Mouse (Mus musculus) lung, adult 2 months (tissue): ENCODE results near the gene Tdg. TPM values are rescaled to one million over a fixed set of nuclear protein-coding genes. Genes with fewer than 3 reads are reported as not detected.

Experiments used
- DNase-seq: peaks from one replicate; pipeline ENCODE4 v3.0.0; 2022
- H3K4me1 ChIP-seq: fragments of 200-500 bp; 2 replicates; pipeline ENCODE4 v1.6.1; 2011; ENCODE audit warnings: low read length; ENCODE audit not compliant: control insufficient read depth, insufficient read depth
- H3K4me3 ChIP-seq: fragments of 200-500 bp; replicated peaks from 2 replicates; pipeline ENCODE3; 2011; ENCODE audit warnings: low read depth, mild to moderate bottlenecking, control low read depth, low read length; ENCODE audit errors: extremely low read depth
- CTCF ChIP-seq: fragments of 200-500 bp; IDR thresholded peaks from 2 replicates; pipeline ENCODE4 v1.5.1; 2011; ENCODE audit warnings: mild to moderate bottlenecking, low read length, control low read depth; ENCODE audit not compliant: insufficient read depth
- POLR2A ChIP-seq: fragments of 200-500 bp; IDR thresholded peaks from 2 replicates; pipeline ENCODE4 v1.6.1; 2011; ENCODE audit warnings: low read depth, mild to moderate bottlenecking, control low read depth, low read length, borderline replicate concordance; ENCODE audit errors: extremely low read depth
- WGBS: fragments of 180-500 bp; shearing (Covaris S2); methylation state at CpG from one replicate; pipeline ENCODE4 v1.1.7; 2018; 5-methylcytosine and 5-hydroxymethylcytosine counted together
- polyA plus RNA-seq: library from polyadenylated mRNA; depleted of rRNA; stranded (reverse); fragments of >200 nt; gene quantifications from 2 replicates; pipeline ENCODE4 v1.2.3, GENCODE M21; 2012; rRNA removed

Tdg gene
- polyA plus RNA-seq, 1 experiment, result 20.5 TPM

DNA sequence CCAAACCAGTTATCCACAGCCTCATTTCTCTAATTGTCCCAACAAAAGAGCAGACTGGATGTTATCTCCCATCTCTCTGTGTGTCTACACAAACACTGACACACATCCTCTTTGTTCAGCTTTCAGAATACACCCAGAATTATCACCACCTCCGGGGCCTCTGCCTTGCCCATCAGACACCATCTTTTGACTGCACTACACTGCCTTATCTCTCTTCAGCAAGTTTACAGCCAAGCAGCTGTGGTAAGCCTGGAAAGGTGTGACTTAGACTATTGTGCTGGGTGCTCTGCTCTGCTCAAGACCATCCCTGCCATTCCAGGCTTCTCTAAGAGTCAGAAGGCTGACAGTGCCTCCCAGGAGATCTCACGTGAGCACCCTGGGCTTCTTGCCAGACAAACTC lies 55.8 kb downstream of the Tdg start:
- no peak for DNase-seq
- TF ChIP-seq POLR2A, result no peak
- no peak for TF ChIP-seq CTCF
- Histone ChIP-seq H3K4me1 (0 out of 2 replicates have a peak, but pooled peaks cover under 1% of the 10 kb centered on the region), H3K4me3 (no peak overlapping the region)
- WGBS, result 45% methylated on average over 2 of the region's 2 CpGs

DNA sequence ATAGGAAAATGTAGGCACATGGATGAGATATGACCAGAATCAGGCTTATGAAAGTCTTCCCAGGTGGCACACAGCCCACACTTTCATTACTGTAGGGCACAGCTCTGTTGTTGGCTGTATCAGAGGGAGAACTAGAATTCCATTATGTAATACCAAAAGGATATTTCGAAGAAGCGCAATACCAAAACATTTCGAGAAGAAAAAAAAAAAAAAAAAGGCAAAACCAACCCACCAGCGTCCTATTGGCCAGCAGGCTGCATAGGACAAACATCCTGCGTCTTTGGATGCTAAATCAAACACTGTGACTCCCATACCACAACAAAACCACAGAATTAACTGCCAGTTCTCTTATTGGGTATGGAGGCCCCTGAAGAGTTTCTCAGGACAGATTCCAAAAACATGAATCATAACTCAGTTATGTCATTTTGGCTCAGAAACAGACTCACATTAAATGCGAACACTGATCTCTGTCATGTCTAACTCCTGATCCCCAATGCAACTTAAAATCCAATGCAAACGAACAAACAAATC lies 60.1 kb downstream of the Tdg start:
- no peak for DNase-seq
- H3K4me1 ChIP-seq, result 0 out of 2 replicates have a peak, but pooled peaks cover 2% of the 10 kb centered on the region
- 31% methylated on average over 7 of the region's 7 CpGs for WGBS
- TF ChIP-seq POLR2A (no peak), CTCF (no peak)
- no peak overlapping the region for H3K4me3 ChIP-seq

DNA sequence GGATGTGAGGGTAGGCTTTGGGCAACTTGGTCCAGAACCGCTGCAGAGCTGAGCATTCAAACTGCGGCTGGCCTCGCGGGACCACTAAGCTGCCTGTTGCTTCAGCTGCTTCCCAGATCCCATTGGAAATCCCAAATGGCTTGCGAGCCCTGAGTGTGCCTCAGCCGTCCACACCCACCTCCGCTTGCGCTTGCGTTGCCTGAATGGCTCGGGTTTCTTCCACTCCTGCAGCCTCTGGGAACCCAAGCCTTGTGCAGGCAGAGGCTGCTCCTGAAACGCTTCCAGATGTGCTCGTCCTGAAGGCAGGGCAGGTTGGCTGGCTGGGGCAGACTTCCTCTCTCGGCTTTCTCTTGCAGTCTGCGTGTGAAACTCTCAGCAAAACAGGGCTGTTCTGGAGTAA lies 60.9 kb downstream of the Tdg start, which contains the start of gene Glt8d2:
TSS of gene Glt8d2 (minus strand) at position 157 of the 400 bp plus-strand sequence.
- TF ChIP-seq POLR2A (peak; percentile 19; the same call in 1 of the 2 replicates), CTCF (no peak)
- WGBS, result 4% methylated on average over 14 of the region's 14 CpGs
- peak within 1 kb of the TSS; percentile 2 for H3K4me3 ChIP-seq
- DNase-seq, result peak; percentile 20
- H3K4me1 ChIP-seq, result 0 out of 2 replicates have a peak, but pooled peaks cover 2% of the 10 kb centered on the region

DNA sequence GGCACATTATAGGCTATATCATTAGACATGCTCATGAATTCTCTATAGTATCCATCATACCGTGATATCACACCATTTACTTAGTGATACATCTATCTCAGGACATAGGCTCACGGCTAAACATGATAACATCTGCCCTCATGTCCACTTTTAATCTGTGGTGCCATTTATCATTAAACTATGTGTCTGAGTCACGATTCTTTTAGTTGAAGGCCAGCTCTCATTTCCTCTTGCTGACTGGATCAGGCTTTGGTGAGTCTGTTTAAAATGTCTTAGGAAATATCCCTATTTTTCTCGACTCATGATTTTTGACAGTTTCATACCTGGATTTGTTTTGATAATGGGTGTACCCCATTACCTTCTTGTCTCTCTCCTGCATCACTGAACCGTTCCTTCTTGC lies 66.3 kb downstream of the Tdg start, which contains the start of gene Hcfc2:
TSS of gene Hcfc2 (plus strand) at position 205 of the 400 bp plus-strand sequence.
- peaks cover 8% of the 10 kb centered on the region for H3K4me1 ChIP-seq
- no peak within 1 kb of the TSS for H3K4me3 ChIP-seq
- 42% methylated on average over 5 of the region's 5 CpGs for WGBS
- TF ChIP-seq POLR2A, result no peak
- TF ChIP-seq CTCF, result no peak
- DNase-seq, result no peak

DNA sequence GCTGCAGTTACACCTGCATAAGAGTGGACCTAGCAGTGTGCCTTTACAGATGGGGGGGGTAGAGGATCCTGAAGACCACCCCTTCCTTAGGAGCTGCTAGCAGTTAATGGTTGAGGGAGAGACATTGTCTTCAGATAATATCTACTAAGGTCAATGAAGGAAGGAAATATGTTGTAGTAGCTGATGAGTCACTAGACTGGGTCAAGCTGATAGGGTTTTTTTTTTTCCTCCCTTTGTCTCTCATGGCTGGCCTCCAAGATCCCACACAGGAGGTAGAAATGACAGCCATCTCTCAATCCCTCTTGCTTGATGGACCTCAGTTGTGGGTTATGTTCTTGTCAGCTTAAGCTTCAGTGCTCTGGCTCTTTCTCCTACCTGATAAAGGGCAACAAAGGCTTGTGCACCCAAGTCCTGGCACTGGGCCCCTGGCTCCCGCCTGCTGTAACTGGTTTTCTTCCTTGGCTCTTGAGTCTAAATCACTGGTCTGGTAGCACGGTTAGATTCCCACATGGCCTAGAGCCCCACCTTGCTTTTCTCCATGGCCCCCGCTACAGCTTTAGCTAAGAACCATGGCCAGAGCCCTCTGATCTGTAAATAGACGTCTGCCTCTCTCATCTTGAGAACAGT lies 66.9 kb downstream of the Tdg start:
- 49% methylated on average over 4 of the region's 4 CpGs for WGBS
- H3K4me3 ChIP-seq, result no peak overlapping the region
- H3K4me1 ChIP-seq, result peaks cover 8% of the 10 kb centered on the region
- no peak for DNase-seq
- TF ChIP-seq POLR2A (no peak), CTCF (no peak)

DNA sequence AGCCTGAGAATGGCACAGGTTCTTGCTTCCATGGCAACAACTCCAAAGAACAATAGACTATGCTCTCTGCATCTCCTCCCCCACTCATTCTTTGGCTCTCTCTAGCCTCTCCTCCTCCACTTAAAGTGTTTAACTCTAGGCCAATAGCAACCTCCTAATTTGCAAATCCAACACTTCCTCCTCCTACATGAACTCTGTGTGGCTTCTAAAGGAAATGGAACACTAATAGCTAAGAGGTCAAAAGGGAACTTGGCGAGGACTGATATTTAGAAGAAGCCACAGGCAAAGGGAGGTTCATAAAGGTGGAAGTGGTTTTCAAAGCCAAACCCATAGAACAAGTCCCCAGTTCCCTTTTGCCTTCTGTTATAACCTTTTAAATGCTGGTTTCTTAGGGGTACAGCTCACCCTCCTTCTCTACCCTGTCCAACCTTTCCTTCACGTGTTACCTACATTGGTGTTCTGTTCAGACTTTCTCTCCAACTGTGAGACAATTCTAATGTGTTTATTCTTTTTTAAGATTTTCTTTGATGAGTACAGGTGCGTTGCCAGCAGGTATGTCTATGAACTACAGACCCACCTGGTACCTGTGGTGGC lies 67.8 kb downstream of the Tdg start:
- H3K4me1 ChIP-seq, result peaks cover 8% of the 10 kb centered on the region
- TF ChIP-seq CTCF, result no peak
- no peak for TF ChIP-seq POLR2A
- DNase-seq, result no peak
- 56% methylated on average over 3 of the region's 3 CpGs for WGBS
- H3K4me3 ChIP-seq, result no peak overlapping the region

DNA sequence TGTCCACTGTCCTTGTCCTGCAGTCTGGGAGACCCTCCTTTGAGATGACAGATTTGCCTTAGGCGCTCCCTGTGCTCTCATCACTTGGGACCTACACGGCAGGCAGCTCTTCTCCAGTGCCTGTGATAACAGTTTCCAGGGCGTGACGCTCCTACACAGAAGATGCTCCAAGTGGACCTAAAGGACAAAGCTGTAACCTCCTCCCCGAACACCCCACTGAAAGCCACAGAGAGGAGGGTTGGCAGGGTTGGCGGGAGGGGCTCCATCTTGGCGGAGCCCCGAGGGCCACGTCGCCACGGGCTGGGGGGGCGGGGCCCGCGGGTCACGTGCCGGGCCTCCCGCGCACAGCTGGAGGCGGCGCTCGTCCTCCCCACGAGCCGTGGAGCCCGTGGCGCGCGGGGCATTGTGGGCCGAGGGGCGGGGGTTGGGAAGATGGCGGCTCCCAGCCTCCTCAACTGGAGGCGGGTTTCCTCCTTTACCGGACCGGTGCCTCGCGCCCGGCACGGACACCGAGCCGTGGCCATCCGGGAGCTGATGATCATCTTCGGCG lies 69.2 kb downstream of the Tdg start:
- WGBS, result 1% methylated on average over 41 of the region's 42 CpGs
- H3K4me3 ChIP-seq, result peak overlapping the region; percentile 94
- H3K4me1 ChIP-seq, result peaks cover 8% of the 10 kb centered on the region
- TF ChIP-seq CTCF, result no peak
- TF ChIP-seq POLR2A, result 0 out of 2 replicates have a peak, but pooled peaks have one; percentile 52
- peak; percentile 91 for DNase-seq

DNA sequence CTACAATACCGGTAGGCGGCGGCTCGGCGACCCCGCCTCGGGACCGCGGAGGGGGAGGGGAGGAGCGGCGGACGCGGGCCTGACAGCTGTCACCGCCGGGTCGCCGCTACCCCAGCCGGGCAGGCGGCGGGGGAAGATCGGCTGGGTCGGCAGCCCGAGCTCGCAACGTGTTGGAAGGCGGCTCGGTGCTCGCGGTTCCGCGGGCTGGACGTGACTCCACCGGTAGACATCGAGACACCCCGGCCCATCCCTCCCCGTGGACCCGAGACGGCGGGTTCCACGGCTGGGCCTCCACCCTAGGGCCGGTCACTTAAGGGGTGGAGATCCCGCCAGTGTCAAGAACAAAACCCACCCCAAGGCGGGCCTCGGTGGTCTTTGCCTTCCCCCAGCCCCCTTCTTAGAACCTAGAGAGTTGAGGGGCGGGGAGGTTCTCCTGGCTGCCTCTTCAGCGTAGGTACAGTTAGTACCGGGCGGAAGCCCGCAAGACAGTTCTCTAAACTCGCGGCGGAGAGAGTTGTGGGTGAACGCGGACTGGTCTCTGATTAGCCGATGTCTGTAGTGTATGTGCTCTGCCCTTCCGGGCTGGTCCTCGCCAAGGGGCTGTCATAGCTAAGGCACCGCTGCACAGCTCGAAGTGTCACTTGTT lies 69.8 kb downstream of the Tdg start:
- WGBS, result under 1% methylated on average over 59 of the region's 59 CpGs
- TF ChIP-seq POLR2A (no peak), CTCF (no peak)
- peak overlapping the region; percentile 94 for H3K4me3 ChIP-seq
- no peak for DNase-seq
- peaks cover 8% of the 10 kb centered on the region for H3K4me1 ChIP-seq

Other genes with a start within 250 kb of the Tdg start
- not detected in 2 replicates for gene Gm1553, start 137.2 kb upstream of the Tdg start, polyA plus RNA-seq
- 22.3 and 37.2 TPM in 2 replicates for gene 1190007I07Rik, start 6.6 kb upstream of the Tdg start, polyA plus RNA-seq
- gene Glt8d2, start 60.8 kb downstream of the Tdg start, polyA plus RNA-seq, result 4.4 and 5.5 TPM in 2 replicates
- 6.9 and 9.3 TPM in 2 replicates for gene Hcfc2, start 66.3 kb downstream of the Tdg start, polyA plus RNA-seq
- gene Nfyb, start 134.3 kb downstream of the Tdg start, polyA plus RNA-seq, result 5.6 and 7.1 TPM in 2 replicates
- 25.5 and 35.6 TPM in 2 replicates for gene Txnrd1, start 204.1 kb downstream of the Tdg start, polyA plus RNA-seq
- gene Eid3, start 236.8 kb downstream of the Tdg start, polyA plus RNA-seq, result 0.28 and 0.37 TPM in 2 replicates